Mouse (Mus musculus) left cerebral cortex, postnatal 36 days (tissue): ENCODE measurements at regions not wholly inside any gene's neighbourhood (a gene's known extent, or its start where the extent isn't known, plus 50 kb on each side); places are given as distances from the start of the nearest gene placed in this dataset.
"Not testable (repeated sequence)": the region's sequence is repeated elsewhere in the genome, so short reads cannot be mapped to it uniquely, and the experiment has no call there.

Source experiments
- DNase-seq, 2 experiments: peaks; one replicate each; pipeline ENCODE4 v3.0.0; 2021 to 2022; ENCODE audit warnings: low spot score in 2 of 2, mixed read lengths in 1 of 2
- intact Hi-C: fragments of 180-260 bp; cut with DNase I; formaldehyde crosslinking; loops from one replicate; pipeline ENCODE4 v1.15.1; 2025

DNA sequence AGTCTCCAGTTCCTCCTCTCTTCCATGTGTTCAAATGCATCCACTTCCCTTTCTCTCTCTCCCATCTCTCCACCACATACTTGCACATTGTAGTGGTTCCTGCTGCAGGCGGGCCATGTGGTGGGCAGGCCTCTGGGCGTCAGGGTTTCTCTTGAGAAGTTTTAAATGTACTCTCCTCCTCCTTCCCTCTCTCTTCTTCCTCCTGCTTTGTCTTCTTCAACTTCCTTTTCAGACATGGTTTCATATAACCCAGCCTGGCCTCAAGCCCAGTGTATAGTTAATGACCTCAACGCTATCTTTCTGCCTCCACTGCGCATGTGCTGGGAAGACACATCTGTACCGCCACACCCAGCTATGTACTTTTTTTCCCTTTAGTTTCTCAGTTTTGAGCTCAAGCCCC is 110.3 kb upstream of the Abca1 start:
- no peak for DNase-seq
- intact Hi-C loops: no loop called here

- intact Hi-C loops: no loop called here
- DNase-seq: no peak
Measured at GRCm38 (mm10) chr4:53269251-53269842, 109.7 kb upstream of the Abca1 start.

GRCm38 (mm10) chr4:53264901-53265300 is 105.2 kb upstream of the Abca1 start:
- intact Hi-C loops: no loop called here

GRCm38 (mm10) chr4:53264501-53264900 is 104.8 kb upstream of the Abca1 start:
- intact Hi-C loops: no loop called here

More at GRCm38 (mm10) chr4:53264901-53265300, 105.2 kb upstream of the Abca1 start:
- no peak for DNase-seq

DNA sequence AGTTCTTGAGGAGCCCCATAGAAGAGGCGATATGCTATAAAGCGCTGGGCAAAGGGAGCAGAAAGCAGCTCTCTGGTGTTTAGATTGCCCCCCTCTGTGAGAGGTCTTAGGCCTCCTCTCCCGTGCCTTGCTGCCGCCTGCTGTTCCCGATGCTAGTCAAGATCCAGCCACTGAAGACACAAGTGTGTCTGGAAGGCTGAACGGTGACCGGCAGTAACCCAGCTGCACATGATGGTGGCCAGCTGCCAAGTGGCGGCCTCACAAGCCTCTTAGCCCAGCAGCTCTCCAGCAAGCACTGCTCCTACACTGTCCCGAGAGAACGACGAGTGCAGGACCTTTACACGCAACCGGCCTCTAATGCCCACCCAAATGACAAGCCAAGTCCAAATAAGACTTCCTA is 104.1 kb upstream of the Abca1 start:
- DNase-seq: peak; percentile 48 to 61
- intact Hi-C loops: no loop called here

More at GRCm38 (mm10) chr4:53264501-53264900, 104.8 kb upstream of the Abca1 start:
- no peak for DNase-seq

DNA sequence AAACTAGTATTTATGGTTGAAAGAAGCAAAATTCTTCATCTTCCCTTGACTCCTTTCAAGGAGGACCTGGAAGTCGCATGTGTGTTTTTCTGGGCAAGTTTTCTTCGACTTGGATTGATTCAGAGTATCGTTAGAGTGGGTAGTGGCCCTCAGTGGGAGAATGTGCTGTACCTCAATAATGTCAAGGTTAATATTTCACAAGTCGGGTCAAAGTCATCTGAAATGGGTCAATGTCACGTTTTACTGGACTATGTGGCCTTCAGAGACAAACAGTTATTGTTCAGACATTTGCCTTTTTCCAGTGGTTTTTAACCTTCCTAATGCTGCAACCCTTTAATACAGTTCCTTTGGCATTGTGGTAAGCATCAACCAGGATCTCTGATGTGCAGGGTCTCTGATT is 102.8 kb upstream of the Abca1 start:
- intact Hi-C loops: no loop called here
- no peak for DNase-seq

- DNase-seq: no peak
- intact Hi-C loops: no loop called here
Measured at GRCm38 (mm10) chr4:53261556-53262140, 102.0 kb upstream of the Abca1 start.

GRCm38 (mm10) chr4:53258975-53259374 is 99.3 kb upstream of the Abca1 start:
- intact Hi-C loops: no loop called here
- no peak for DNase-seq

- intact Hi-C loops: no loop called here
- DNase-seq: no peak
Measured at GRCm38 (mm10) chr4:53256996-53257395, 97.3 kb upstream of the Abca1 start.

DNA sequence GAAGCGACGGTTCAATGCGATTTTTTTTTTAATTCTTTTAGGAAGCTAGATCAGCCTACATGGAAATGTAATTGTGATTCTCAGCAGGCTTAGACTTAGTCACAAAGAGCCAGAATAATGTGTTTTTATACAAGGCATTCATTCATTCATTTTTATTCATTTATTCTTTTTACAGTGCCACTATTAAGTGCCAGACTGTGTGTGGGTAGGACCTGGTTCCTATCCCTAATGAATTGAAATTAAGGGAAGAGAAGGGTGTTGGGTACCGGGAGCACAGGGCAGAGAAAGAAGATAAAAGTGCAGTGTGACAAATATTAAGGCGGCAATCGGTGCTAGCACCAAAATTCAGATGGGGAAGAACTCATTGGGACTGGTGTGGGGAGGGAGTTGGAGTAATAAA is 94.8 kb upstream of the Abca1 start:
- intact Hi-C loops: no loop called here
- no peak for DNase-seq

- DNase-seq: no peak
- intact Hi-C loops: no loop called here
Measured at GRCm38 (mm10) chr4:53253680-53254079, 94.0 kb upstream of the Abca1 start.

GRCm38 (mm10) chr4:53250325-53250724 is 90.6 kb upstream of the Abca1 start:
- intact Hi-C loops: no loop called here
- no peak for DNase-seq

DNA sequence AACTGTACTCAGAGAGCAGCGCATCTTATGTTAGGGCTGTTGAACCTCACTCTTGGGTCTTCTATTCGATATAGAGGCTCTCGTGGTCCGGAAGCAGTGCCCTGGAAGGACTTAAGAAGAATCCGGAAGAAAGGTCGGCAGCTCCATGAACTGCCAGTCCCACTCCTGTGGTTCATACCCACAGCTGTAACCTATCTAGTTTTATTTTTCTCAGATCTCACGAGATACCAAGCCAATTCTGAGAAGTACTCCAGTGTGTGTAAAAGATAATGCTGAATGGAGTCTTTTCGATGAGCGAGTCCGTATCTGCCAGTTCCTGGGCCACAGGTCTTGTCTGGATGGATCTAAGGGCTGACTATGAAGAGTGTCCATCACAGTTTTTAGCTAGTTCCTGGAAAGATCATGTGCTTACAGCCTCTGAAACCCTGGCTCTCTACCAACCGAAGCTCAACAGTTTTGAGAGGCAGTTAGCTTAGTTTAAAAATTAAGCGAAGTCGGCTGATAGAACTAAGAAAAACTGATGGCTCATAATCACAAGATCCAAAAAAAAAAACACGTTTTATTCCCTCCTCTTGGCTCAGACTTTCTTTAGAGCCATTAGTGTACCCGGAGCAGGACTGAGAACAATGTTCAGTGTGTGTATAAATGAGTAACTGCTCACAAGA is 86.5 kb upstream of the Abca1 start:
- no peak for DNase-seq
- intact Hi-C loops: no loop called here

DNA sequence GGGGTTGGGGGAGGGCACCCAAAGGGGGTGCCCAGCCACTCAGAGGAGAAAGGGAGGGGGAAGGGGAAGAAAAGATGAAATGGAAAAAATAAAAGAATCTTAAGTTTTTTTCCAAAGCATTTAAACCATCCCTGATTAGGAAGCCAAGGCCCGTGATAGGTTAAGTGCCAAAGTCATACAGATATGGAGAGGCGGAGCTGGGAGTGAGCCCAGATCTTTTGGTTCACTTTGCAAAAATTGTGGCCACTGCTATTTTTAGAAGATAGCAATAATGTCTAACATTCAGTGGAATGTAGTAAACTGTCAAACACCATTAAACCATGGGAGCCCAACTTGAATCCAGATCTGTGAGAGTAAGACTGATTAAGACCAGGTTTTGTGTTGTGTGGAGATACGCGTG is 85.9 kb upstream of the Abca1 start:
- intact Hi-C loops: no loop called here
- no peak for DNase-seq

DNA sequence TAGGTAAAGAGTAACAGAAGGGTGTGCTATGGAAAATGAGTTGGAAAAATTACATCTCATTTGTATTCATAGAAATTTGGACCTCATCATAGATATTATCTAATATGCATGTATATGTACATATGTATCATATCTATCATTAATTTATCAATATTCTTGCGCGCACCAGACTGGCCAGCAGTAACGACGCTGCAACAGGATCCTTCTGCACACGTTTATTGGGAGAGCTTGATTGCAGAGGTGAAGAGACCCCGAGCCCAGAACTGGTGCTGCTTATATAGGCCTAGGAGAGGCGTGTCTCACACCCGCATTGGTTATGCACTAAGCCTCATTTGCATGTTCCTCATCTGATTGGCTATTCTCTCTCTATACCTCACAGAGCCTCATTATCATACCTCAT is 83.8 kb upstream of the Abca1 start:
- intact Hi-C loops, DNase-seq: not testable (repeated sequence)

- DNase-seq: no peak
- intact Hi-C loops: no loop called here
Measured at GRCm38 (mm10) chr4:53239856-53240255, 80.2 kb upstream of the Abca1 start.

GRCm38 (mm10) chr4:53238314-53239259 is 78.9 kb upstream of the Abca1 start:
- intact Hi-C loops: no loop called here
- DNase-seq: no peak

DNA sequence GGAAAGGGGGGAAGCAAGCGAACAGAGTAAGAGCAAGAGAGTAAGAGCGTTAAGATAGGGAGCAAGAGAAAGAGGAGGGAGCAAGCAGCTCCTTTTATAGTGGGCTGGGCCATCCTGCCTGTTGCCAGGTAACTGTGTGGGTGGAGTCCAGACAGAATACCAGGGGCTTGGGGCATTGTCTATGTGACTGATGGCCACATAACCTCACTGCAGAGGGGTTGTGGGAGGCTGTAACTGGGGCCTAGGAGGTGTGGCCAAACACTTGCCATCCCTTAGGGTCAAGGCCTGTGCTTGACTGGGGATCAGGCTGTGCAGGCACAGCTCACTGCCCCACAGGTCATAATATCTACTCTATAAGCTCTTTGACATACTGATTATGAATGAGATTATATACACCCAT is 76.2 kb upstream of the Abca1 start:
- intact Hi-C loops: no loop called here
- no peak for DNase-seq

DNA sequence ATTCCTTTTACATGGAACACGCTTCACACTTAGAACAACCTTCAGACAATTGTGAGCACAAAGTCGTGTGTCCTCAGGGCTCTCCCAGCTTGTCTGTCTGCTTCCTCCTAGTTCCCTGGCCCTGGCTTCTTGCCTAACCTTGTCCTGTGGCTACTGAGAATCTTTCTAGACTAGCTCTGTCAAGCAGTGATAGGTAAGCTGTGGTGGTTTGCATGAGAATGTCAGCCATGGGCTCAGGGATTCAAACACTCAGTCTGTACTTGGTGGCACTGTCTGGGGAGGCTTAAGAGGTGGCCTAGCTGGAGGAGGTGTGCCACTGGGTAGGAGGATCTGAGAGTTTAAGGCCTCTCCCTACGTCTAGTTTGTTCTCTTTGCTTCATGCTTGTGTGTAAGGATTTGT is 72.7 kb upstream of the Abca1 start:
- DNase-seq: no peak
- intact Hi-C loops: no loop called here

DNA sequence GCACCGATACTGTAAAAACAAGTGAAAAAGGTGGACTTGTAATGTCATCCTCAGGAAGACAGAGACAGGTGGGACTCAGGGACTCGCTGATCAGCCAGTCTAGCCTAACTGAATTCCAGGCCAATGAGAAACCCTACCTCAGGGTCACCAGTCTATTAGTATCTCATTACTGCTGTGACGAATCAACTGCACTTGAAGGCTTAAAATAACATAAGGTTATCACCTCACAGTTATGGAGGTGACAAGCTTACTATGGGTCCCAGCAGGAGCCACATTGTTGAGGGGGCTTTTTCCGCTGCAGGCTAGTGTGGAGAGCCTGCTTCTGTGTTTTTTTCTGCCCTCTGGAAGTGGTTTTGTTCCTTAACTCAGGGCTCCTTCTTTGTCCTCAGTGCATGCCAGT is 72.2 kb upstream of the Abca1 start:
- intact Hi-C loops: no loop called here

More for the DNA sequence above, 72.2 kb upstream of the Abca1 start:
- DNase-seq: no peak
